Mouse (Mus musculus): ENCODE results near the gene Epn2.

Gene Epn2

DNA sequence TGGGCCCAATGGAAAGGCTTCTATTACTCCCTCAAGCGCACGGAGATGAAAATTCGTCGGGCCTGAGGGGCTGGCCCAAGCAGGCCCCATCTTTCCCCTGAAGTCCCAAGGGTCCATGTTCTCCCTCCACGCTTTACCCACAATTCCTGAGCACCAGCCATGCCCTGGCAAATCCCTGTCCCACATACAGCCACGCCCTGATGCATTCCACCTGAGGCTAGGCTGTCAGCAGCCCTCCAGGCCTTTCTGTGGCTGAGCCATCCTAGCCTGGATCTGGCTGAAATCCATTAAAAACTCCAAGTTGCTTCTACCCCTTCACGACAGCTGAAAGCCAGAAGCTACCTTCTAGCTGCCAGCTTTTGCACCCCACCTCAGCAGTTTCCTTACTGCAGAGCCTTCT, 91.6 kb downstream of the Epn2 start:
- no peak for DNase-seq

DNA sequence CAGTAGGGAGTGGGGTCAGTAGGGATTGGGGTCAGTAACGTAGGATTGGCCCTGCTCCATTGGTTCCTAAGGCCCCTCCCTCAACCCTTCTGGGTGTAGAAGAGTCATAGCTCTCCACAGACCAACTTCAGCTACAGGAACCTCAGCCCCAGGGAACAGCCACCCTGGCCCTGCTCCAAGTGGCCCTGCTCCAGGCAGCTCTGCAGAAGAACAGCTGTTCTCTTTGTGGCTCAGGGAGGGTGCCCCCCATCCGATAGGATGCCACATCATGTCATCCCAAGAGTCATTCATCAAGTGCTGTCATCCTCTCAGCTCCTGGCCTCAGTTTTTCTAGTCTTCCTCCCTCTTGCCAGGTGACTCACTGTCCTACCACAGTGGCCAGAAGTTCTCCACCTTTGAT, 92.1 kb downstream of the Epn2 start:
- DNase-seq, result peak; percentile 82

DNA sequence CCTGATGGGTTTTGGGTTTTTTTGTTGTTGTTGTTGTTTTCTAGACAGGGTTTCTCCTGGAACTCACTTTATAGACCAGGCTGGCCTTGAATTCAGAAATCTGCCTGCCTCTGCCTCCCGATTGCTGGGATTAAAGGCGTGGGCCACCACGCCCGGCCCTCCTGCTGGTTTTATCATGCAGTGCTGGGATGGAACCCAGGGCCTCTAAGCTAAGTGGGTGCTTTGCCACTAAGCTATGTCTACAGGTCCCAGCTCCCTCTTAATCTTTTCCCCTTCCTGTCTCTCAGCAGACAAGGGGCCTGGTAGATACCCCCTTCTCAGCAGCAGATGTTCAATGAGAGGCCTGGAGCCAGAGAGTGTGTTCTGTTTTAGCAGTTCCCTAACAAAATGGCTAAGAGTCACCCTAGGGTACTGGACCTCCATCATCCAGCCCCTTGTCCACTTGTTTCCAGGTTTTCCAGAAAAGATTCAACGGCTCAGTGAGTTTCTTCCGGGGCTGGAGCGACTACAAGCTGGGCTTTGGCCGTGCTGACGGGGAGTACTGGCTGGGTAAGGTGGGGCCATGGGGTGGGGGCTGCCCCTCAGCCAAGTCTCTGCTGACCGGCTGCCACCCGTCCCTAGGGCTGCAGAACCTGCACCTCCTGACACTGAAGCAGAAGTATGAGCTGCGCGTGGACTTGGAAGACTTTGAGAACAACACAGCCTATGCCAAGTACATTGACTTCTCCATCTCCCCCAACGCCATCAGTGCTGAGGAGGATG, 92.8 kb downstream of the Epn2 start:
- DNase-seq, result no peak

DNA sequence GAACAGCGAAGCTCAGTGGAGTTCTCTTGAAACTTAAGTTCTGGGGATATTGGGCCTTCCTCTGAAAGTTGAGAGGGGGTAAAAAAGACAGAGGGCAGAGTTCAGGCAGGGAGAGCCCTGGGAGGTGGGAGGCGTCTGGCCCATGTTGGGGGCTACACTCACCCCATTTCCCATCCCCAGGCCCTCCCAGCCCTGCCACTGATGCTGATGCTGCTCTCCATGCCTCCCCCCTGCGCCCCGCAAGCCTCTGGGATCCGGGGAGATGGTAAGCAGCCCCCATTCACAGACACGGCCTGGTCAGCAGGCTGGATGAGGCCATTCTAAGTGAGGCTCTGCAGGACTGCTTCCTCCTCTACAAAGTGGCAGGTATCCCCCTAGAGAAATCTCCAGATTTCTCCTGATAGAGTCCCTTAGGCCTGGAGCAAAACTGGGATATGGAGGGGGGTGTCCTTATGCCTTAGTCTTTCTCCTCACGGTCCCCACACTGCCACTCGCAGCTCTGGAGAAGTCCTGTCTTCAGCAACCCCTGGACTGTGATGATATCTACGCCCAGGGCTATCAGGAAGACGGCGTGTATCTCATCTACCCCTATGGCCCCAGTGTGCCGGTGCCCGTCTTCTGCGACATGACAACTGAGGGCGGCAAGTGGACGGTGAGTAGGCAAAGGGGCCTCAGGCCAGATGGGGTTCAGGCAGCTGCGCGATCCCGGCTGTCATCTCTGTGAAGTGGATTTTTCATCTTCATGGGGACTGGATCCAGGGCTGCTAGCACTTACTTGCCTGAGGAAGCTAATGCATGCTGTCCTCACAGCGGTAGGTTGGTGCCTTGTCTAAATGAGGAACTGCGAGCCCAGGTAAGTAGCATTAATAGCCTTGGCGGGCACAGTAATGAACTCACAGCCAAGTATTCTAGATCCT, 93.7 kb downstream of the Epn2 start:
- no peak for DNase-seq

DNA sequence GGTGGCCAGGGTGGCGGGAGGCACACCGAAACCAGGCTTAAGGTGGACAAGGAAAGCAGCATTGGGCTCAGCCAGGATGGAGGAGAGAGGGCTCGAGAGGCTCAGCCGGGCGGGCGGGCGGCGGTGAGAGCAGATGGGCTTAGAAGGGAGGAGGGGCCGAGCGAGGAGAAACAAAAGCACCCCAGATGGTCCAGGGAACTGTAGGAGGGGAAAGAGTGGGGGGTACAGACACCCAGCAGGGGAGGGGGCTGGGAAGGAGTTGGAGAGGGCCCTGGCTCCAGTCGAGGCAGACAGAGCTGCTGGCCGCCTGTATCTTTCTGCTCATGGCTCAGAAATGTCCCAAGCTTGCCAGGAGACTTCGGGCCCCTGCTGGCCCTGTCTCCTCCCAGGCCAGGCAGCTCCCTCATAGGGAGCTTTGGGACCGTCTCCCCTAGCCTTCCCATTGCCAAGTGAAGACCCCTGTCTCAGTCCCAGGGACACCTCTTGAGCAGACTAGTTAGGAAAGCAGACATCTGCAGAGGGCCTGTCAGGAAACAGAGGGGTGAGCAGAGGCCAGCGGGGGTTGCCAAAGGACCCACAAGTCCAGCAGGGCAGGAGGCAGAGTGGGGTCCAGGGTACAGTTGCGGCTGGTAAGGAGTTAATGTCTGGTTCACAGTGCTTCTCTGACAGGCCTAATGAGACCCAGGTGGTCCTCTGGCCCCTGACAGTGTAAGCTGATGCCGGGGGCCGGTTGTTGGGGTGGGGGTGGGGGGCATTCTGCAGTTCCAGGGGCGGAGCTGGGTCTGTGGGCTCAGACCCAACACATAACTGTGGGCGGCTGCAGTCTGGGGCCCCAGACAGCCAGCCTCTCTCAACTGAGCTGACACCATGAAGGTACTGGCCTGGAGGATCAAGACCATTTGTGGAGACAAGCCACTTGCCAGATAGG, 94.6 kb downstream of the Epn2 start, which contains the start of gene Mfap4:
Gene Mfap4 (plus strand): TSS at position 819 of the 928 bp plus-strand sequence.
- peak; percentile 59 for DNase-seq

DNA sequence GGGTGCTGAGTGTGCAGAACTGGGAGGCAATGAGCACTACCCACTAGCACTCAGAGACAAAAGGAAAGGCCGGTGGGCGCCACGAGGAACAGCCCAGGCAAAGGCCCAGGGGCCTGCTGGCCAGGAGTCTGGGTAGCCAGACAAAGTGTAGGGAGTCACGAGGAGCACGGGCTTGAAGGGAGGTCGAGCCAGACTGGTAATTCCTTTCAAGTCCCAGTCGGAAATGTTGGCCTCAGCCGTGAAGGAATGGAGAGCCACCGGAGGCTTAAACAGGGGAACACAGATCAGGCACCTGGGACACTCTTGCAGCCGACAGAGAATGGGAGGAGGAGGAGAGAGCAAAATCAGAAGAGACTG, 95.3 kb downstream of the Epn2 start:
- DNase-seq, result no peak

DNA sequence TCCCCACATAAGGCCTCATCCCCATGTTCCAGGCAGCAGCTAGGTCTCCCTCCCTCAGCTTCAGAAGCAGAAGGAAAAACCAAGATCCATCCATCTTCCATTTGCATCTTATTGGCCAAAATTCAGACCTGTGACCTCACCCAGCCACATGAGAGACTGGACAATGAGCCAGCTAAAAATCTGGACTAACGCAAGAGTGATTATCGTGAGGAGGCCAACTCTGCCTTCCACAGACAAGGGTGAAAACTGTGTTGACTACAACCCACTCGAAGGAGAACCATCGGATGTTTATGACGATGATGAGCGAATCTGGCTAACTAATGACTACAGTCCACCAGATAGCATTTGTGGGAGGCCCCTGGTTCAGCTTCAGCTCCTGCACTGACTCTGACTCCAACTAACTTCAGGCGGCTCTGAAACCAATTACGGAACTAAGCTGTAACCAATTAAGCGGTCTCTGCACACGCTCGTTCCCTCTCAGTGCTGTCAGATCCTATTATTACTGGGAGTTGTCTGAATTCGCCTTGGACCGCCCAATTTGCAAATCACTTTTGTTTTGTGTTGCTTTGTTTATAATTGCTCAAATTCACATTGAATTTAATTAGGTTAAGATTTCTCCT, 96.2 kb downstream of the Epn2 start:
- DNase-seq, result no peak

DNA sequence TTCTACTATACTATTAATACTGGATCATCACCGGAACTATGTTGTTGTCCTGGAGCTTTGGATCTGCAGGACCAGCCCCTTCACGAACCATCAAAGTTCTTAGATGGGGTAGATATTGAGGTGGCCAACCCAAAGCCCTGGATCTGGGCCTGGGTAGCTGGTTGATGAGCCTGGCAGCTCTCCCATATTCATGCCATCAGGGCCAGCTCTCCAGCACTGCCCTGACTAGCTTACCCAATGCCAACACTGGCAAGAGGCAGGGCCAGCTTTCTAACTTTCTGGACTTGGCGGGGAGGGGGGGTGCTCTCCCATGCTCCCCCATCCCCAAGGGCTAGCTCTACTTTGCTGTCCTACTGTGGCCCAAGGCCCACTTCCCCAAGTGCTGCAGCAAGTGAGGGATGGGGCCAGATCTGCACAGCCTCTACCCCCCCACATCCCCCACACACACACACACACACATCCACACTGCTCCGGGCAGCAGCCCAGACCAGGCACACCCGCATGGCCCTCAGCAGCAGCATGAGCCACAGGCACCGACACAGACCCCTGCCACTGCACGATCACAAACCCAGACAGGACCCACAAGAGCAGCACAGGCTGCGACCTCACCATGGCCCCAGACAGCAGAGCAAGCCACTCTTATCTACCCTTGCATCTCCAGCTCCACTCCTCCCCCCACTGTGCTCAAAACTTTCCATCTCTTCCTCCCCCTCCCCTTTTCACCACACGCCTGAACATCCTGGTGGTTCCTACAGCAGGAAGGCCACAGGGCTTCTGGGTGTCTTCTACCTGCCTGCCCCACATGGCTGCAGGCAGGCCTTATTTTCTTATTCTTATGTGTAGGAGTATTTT, 98.0 kb downstream of the Epn2 start:
- no peak for DNase-seq

DNA sequence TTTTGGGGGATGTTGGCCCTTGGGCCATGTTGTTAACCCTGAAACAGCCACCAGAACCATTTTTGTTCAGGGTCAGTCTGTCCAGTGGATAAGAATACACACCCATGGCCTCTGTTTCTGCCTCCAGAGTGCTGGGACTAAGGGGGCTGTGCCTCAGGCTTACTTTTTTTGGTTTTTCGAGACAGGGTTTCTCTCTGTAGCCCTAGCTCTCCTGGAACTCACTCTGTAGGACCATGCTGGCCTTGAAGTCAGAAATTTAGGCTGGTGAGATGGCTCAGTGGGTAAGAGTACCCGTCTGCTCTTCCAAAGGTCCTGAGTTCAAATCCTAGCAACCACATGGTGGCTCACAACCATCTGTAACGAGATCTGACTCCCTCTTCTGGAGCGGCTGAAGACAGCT, 100.7 kb downstream of the Epn2 start:
- no peak for DNase-seq

DNA sequence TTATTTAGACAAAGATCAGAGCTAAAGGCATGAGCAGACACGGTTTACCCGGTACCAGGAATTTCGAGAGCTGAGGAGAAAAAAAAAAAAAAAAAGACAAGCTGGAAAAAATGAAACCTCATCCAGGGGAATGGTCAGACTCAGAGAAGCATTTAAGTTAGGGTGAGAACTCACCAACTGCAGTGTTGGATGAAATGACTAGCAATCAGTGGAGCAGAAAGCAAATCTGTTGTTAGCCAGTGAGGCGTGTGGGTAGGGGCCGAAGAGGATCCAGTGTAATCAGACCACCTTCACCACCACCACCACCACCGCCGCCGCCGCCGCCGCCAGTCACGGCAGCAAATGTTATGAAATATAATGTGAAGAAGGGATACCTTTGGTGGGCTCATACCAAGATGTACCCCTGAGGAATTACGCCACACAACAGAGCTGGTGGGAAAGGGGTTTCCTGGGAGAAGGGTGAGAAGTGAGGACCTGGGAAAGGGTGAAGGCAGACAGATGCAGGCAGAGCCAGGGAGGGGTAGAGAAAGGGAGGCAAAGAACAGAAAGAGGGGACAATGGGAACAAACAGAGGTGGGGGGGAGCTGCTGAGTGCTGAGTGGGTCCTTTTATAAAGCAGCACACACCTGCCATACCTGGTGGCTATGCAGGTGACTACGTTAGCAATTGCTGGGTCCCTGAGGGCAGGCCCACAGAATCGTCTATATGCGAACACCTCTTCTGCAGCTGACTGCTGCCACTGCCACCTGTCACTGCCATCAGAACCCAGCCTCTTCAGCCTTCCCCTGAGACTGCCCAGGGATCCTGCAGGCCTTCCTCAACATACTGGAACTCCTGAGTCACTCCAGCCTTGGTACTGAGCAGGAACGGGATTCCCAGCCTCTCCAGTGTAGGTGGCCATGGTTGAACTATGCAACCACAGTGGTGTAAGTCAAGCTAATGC, 101.7 kb downstream of the Epn2 start:
- no peak for DNase-seq

DNA sequence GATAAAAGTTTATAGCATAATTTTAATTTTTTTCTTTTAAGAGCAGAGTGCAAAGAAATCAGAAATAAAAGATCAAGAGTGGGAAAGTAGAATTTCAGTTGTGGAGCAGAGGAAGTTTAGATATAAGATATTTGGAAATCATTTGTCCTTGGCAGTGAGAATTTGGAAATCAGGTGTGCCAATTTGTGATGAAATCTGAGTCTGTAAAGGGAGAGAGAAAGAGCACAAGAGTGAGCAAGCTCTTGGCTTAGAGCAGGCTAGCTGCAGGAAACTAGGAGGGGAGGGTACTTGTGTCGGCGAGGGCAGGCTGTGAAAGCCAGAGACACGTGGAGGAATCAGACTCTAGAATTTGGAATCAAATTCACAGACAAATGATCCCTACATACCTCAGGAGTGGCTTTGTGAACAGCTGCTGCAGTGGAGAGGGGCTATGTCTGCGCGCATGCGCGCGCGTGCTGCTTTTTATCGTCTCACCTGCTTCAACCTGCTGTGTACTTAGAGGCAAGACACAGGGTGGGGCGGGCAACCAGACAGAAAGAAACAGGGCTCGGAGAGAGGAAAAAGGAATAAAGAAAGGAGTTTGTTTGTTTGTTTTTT, 102.6 kb downstream of the Epn2 start:
- no peak for DNase-seq

DNA sequence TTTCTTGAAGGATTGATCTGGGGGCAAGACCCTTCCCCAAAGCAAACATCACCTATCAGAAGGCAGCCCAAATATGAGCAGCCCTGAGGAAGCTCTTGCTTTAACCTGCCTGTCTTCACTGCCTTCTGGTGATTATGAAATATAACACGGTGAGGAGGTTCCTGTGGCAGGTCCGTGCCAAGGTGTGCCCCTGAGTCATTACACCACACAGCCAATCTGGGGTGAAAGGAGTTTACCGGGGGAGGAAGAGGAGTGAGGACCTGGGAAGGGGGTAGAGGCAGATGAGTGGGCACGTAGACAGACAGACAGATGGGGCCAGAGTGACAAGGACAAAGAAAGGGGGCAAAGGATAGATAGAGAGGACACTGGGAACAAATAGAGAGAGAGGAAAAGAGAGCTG, 105.9 kb downstream of the Epn2 start:
- no peak for DNase-seq

DNA sequence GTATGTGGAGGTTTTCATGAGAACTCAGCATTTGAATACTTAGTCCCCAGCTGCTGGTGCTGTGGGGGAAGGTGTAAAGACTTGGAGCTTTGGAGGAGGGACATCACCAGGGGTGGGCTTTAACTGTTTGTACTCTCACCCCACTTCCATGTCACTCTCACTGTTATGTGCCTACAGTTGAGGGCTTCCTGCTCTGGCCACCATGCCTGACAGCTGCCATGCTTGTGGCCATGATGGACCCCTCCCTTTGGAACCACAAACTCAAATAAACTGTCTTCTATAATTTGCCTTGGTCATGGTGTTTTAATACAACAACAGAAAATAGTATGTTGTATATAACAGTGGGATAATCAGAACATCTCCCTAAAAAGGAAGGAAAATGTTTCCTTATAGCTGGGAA, 108.6 kb downstream of the Epn2 start:
- no peak for DNase-seq

DNA sequence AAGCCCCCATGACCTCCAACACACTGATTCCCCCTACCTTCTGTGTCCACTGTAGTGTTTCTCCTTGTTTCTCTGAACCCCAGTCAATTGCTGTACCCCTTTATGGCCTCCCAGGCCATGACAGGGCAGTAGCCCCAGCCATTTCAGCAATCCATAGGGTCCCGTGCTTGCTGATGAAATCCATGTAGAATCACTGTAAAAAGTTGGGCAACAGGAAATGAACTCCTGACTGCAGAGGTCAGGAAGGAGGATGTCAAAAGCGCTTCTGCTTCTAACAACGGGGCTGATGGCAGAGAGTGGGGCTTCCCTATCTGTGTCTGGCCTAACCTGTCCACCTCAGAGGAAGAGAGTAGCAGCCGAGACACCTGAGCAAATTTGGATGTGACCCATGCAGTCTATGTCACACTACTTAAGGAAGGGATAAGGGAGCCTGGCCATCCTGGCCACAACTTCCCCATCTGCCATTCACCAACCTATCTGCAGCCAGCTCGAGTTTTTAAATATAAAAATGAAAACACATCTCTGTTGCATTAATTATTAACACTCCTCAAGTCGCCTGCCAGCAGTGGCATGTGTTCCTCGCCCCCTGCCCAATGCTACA, 110.1 kb downstream of the Epn2 start:
- DNase-seq, result no peak

DNA sequence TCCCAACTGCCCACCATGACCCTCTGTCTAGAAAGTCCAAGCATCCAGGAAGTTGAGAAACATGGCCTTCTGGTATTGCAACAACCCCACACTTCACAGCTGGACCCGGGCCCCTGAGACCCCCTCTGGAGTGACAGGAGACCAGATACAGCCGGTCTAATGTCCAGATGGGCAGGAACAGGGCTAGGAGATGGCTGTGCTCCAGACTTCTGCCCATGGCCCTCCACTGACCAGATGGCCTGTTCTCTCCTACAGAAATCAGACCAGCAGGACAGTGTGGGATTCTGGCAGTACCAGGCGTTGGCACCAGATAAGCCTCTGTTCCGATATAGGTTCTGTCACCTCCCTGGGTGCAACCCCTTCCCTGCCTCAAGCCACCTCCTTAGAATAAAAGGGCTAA, 111.0 kb downstream of the Epn2 start:
- peak; percentile 59 for DNase-seq

All from lung, postnatal 14 days (tissue).